Mouse (Mus musculus) gonadal fat pad, adult 2 months (tissue): Measurements from ENCODE around the gene Cabs1. TPM values are rescaled to one million over a fixed set of nuclear protein-coding genes. Genes with fewer than 3 reads are reported as not detected.

Source experiments
- DNase-seq: peaks from one replicate; pipeline ENCODE4 v3.0.0-alpha.2; 2012; ENCODE audit warnings: low read depth
- polyA plus RNA-seq: library from polyadenylated mRNA; depleted of rRNA; stranded (reverse); fragments of >200 nt; gene quantifications from 2 replicates; pipeline ENCODE4 v1.2.3, GENCODE M21; 2012; rRNA removed

Cabs1 gene
- 0.72 and 1.2 TPM in 2 replicates for polyA plus RNA-seq

DNA sequence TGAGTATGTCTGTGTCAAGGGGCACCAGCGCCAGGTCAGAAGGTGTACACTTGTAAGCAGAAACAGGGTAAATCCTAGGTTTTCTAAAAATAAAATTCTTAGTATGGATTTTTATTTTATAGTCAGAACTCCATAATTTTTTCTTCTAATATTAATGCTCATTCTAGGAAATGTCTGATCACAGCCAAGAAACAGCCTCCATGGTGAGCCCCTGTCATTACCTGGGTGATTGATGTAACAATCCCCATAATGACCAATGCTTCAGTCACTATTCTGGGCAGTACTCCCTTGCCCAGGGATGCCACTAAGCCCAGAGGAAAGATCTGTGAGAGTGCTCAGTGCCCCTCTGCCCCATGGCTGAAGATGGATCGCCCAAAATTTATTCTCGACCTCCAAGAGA is at the start of gene Cabs1:
Cabs1 (plus strand) TSS at position 301 of the 400 bp plus-strand sequence.
- no peak for DNase-seq

DNA sequence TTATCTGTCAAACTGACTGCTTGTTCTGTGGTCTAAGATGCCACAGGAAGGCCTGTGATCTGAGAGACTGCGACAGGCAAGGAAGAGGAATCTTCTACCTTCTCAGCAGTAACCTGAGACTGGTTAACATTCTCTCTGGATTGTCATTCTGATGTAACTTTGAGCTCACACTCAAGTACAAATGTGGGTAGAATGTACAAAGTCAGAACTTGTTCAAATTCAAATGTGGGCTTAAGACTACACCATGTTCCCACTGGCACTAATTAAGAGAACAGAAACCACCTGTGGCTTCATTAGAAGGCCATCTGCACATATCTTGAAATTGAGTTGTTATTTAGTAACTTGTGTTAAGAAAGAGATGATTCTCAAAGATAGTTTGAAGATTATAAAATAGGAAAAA is 47.6 kb upstream of the Cabs1 start:
- no peak for DNase-seq

DNA sequence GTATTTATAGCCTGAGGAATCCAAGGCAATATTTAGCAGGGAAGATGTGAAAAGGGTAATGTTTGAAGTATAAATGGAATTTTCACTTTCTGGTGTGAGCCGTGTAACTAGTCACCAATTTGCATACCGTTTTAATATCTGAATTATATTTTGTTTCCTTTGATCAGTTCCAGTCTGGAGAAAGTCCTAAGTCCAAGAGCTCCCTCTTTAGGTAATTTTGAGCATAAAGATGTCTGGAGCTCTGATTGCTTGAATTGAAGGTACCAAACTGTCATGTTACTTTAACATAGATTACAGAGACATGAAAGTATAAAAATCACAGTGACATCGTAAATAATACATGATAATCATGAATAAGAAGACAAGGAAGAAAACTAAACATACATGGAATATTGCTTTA is 38.5 kb upstream of the Cabs1 start:
- DNase-seq, result no peak

DNA sequence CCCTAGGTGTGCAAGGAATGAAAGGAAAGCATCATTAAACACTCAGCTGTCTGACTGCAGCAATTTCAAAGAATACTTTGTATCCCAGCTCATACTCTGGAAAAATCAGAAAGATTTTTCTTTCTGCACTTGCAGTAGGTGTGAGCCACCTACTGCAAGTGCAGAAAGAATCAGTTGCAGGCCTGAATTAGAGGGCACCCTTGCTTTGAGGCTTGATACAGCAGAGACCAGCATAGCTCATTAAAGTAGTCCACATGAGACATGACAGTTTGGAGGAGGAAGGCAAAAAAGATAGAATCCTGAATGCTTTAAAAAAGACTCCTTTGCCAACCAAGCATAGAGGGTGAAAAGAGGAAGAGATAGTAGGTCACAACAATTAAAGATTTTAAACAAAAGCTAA is 36.7 kb upstream of the Cabs1 start:
- no peak for DNase-seq

DNA sequence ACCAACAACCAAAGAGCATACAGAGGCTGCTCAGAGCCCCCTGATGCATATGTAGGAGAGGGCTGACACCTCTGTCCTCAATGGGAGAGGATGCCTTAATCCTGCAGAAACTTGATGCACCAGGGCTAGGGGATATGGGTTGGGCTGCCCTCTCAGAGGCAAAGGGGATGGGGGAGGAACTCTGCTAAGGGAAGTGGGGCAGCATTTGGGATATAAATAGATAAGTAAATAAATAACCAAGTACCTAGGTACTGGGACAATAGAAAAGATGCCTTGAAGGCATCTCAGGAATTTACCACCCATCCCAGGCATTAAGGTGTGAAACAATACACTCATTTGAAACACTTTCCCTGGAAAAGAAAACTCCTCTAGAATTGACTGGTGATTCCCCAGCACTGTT is 27.4 kb upstream of the Cabs1 start:
- DNase-seq, result no peak

DNA sequence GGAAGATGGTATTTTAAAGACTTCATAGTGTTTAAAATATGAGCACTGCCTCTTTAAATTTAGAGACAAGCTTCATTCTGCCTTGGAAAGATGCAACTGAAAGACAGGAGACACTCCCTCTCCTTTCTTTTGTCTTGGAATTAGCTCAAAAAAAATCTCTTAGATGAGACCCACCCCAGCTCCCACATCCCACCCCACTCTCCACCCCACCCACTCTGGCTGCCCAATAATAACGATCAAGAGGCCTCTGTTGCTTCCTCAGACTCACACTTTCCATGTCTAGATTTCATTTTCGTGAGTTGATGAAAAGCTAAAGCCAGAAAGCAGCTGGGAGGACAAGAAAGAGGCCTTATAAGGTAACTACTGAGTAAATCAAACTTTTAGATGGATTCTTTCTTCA is 10.0 kb upstream of the Cabs1 start, which contains the start of the genes 2310003L06Rik and Gm28434:
2310003L06Rik (plus strand) TSS at position 259 of the 400 bp plus-strand sequence.
Gm28434 (plus strand) TSS at position 317 of the 400 bp plus-strand sequence.
- DNase-seq, result no peak

DNA sequence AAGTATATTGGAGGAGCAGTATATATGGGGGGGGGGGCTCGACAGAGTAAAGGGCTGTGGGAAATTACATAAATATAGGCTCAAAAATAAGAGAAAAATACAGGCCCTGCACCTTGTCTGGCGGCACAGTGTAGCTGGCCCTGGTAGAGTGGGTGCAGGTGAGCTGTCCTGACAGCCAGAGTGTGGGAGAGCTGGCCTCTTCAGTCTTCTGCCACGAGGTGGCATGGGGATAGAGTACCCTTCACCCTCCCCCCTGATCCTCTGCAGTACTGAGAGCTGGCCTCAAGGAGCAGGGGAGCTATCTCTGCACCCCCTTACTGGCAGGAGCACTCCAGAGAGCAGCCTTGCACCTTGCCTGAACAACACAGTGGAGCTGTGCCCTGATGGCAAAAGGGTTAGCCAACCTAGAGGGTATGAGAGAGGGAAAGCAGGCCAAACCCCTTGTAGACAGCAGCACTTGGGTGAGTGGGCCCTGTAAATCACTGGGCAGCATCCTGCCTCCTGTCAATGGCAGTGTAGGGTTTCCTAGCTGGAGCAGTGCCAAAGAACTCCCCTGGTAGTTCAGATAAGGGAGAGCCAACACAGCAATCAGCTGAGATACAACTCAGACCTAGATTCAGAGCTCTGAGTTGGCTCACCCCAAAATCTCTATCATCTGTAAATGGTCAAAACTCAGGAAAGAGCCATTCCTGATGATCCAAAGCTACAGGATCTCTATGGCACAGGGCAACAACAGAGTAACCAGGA is 3.4 kb downstream of the Cabs1 start:
- no peak for DNase-seq

DNA sequence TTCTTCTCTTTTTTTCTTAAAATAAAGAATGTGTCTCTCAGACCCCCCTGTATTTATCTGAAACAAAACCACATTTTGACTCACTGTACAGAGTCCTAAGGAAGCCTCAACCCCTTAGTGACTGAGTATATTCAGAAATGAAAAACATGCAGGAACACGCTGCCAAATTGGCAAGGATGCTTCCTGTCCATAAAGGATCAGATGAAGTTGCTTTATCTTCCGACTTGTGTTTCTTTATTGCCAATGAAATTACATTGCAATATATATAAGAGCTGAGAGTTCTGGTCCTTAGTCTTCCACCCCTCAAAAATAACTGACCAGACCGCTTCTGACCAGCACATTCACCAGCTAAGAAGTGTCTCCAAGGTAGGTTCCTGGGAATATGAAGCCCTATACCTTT is 23.0 kb downstream of the Cabs1 start, which contains the start of gene Smr3a:
Smr3a (plus strand) TSS at position 301 of the 400 bp plus-strand sequence.
- no peak for DNase-seq

DNA sequence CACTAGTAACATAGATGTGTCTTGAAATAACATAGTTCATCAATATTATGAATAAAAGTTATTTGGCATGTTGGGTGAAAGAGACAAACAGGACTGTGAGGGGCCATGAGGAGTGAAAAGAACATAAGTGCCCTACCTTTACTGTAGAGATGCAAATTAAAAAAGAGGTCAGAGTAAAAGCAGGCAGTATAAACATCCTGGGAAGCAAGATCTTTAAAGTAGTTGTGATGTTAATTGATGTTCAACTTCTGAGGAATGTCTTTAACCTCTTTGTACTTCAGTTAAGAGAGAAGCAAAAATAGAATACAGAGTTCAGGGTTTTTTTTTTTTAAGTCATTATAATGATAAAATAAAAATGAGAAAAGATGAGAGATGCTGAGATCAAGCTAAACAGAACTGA is 26.0 kb downstream of the Cabs1 start:
- DNase-seq, result no peak

Other genes with a start within 250 kb of the Cabs1 start
- gene Csn1s2a, start 204.9 kb upstream of the Cabs1 start, polyA plus RNA-seq, result not detected in 2 replicates
- not detected in 2 replicates for gene Csn1s2b, start 171.4 kb upstream of the Cabs1 start, polyA plus RNA-seq
- gene Prr27, start 153.8 kb upstream of the Cabs1 start, polyA plus RNA-seq, result 7.4 and 10.8 TPM in 2 replicates
- gene Odam, start 94.4 kb upstream of the Cabs1 start, polyA plus RNA-seq, result 27.9 and 74.2 TPM in 2 replicates
- gene Csn3, start 53.9 kb upstream of the Cabs1 start, polyA plus RNA-seq, result not detected in 2 replicates
- not detected in 2 replicates for gene 2310003L06Rik, start 10.0 kb upstream of the Cabs1 start, polyA plus RNA-seq
- gene Gm28434, start 9.9 kb upstream of the Cabs1 start, polyA plus RNA-seq, result not detected in 2 replicates
- gene Smr3a, start 23.1 kb downstream of the Cabs1 start, polyA plus RNA-seq, result not detected in 2 replicates
- gene Smr2, start 107.1 kb downstream of the Cabs1 start, polyA plus RNA-seq, result not detected in 2 replicates
- gene Gm11116, start 132.1 kb downstream of the Cabs1 start, polyA plus RNA-seq, result not detected in 2 replicates
- not detected in 2 replicates for gene Gm11115, start 174.7 kb downstream of the Cabs1 start, polyA plus RNA-seq